Mouse (Mus musculus) thymus, postnatal 36 days (tissue): Measurements from ENCODE around the gene C1qtnf3.
"Not testable (repeated sequence)": the region's sequence is repeated elsewhere in the genome, so short reads cannot be mapped to it uniquely, and the experiment has no call there.

Source experiments
- DNase-seq, 2 experiments: peaks; one replicate each; pipeline ENCODE4 v3.0.0; 2022; ENCODE audit warnings: mixed read lengths in 2 of 2

The C1qtnf3 gene

GRCm38 (mm10) chr15:10959277-10960026, 7.3 kb downstream of the C1qtnf3 start:
- DNase-seq = no peak

GRCm38 (mm10) chr15:10960267-10960666, 8.1 kb downstream of the C1qtnf3 start:
- DNase-seq = no peak

DNA sequence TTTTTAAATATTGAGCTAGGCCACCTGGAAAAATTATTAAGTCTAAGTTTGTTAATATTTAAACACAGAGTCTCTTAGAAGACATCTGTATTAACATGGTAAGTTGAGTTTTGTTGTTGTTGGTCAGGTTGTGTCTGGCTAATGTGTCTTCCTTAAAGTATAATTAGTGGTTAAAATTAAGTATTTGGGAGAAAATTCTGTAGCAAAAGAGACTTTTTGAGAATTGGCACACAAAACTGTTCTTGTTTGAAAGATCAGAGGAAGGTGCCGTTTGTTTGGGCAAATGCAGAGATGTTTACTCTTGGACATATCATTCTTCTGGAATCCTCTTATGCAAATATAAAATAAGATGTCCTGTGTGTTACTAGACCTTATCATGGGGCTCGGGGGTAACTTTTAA, 10.5 kb downstream of the C1qtnf3 start:
- DNase-seq = no peak

DNA sequence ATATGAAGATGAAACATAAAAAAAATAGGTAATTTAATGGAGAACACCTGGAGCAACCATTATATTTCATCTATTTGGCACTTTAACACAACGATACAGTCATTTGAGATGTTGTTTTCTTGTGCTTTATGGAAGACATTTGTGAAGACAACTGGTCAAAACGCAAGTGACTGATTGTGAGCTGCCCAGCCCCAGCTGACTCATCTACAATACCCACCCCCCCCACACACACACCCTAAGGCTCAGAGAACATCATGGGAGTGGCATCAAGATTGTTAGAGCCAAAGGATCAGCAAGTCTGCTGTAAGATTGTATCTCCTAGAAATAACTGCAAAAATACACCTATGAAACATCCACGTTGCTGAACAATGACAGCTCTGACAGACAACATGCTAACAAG, 17.3 kb downstream of the C1qtnf3 start:
- DNase-seq = no peak

DNA sequence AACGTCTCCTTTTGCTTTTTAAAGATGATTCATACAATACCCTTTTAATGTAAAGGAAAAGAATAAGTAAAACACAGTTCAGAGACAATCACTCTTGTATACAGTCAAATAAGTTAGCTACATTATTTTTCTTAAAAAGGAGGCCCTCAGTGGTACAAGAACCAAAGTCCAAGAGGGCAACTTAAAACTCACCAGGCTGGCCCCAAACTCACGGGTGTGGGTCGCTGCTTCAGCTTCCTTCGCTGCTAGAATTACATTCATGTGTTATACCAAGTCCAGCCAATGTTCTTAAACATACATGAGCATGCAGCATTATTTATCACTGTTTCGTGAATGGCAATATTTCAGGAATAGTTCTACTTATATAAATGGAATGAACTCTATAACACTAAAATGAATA, 18.6 kb downstream of the C1qtnf3 start:
- no peak for DNase-seq

DNA sequence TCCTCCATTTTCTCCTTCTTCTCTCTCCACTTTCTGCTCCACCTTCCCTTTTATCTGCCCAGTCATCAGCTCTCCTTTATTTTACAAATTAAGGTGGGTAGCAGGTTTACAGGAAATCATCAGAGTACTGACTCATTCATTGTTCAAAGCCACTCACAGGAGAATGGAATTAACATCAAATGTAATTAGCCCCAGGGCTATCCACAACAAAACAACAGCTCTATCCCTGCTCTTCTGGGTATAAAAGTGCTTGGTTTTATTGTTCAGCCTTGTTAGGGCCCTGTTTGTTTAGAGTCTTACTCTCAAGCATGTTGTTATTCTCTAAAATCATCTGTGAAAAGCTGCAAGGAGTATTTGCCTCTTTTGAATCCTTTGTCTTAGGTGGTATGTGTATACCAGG, 25.0 kb downstream of the C1qtnf3 start:
- DNase-seq = no peak

- DNase-seq = no peak
Measured at GRCm38 (mm10) chr15:10980712-10981111, 28.6 kb downstream of the C1qtnf3 start.

DNA sequence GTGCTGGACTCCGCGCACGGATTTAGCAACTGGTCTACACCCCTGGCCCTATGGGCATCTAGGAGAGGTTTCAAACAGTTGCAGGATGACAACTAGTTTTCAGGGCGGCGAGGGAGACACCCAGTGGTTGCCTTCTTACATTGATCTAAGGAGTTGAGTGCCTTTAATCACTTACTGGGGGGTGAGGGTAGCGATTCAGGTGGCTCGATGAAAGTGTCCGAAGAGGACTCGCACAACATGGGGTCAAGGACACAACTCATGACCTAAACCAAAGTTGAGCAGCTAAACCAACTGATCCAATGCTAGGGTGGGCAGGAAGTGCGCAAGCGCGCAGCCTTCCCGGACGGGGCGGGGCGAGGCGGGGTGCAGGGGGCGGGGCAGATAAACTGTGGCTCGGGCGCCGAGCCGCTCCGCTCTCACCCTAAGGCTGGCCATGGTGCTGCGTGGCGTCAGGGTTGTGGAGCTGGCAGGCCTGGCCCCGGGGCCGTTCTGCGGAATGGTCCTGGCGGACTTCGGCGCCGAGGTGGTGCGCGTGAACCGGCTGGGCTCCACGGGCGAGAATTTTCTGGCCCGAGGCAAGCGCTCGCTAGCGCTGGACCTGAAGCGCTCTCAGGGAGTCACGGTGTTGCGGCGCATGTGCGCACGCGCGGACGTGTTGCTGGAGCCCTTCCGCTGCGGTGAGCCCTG, 29.4 kb downstream of the C1qtnf3 start, which contains the start of gene Amacr:
TSS of gene Amacr (plus strand) at position 380 of the 687 bp plus-strand sequence.
- DNase-seq = peak; percentile 86

- DNase-seq = no peak
Measured at GRCm38 (mm10) chr15:10982064-10982435, 29.9 kb downstream of the C1qtnf3 start.

DNA sequence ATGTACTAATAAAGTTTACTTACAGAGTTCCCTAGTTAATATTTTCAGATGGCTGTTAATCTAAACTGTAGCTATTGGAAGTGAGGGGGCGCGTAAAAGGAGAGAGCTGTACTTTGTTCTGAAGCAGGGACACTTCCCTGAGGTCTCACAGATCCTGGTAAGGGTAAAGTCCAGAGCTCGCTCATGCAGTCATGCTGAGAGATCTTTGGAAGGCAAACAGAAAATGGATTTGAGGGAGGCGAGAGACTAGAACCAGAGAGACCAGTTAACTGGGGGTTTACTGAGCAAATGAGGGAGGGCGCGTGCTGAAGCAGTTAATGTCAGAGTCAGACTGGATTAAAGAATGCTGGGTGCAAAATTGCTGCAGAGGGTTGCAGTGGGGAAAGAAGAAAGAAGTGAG, 33.6 kb downstream of the C1qtnf3 start:
- DNase-seq = no peak

GRCm38 (mm10) chr15:10986477-10986876, 34.3 kb downstream of the C1qtnf3 start:
- not testable (repeated sequence) for DNase-seq

DNA sequence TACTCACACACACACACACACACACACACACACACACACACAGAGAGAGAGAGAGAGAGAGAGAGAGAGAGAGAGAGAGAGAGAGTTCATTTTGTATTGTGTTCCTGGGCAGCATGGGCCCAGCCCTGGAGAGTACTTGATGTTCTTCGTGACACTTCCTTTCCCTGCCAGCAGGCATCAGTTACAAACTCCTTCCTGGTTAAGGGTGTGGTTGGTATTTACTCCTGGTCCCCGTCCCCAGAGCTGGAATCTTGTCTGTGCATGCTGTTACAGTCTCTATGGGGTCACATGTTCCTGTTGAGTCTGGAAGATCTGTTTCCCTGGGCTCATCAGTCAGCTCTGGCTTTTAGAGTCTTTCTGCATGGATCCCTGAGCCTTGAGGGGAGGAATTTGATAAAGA, 38.3 kb downstream of the C1qtnf3 start:
- no peak for DNase-seq

DNA sequence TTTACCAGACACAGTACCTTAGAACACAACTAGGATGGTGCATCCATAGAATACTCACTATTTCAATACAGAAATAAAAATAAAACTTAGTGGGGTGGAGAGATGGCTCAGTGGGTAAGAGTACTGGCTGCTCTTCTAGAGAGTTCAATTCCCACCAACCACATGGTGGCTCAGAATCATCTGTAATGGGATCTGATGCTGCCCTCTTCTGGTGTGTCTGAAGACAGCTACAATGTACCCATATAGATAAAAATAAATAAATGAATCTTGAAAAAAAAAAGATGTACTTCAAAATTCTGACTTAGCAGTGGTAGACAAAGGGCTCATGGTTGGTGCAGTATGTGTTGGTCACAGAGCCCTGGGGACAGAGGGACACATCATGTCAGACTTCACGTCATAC, 39.4 kb downstream of the C1qtnf3 start:
- DNase-seq = no peak

DNA sequence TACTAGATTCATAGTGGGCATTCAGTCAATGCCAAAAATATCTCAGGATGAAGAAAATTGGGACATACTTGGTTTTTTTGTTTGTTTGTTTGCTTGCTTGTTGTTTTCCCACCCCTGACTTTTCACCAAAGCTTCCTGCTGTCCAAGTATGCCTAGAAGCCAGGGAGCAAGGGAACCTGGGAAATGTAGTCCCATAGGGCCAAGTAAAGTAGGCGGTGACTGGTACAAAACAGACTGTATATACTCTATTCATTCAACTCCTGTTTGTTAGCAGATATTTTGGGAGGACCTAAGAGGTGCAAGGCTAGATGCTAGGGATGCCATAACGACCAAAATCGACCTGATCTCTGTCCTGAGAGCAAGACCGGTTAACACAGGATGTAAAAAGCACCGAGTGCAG, 47.7 kb downstream of the C1qtnf3 start:
- DNase-seq = no peak

GRCm38 (mm10) chr15:11000421-11000820, 48.3 kb downstream of the C1qtnf3 start, which contains the start of gene Slc45a2:
TSS of gene Slc45a2 (plus strand) at chr15:11000721.
- DNase-seq = no peak

- DNase-seq = no peak
Measured at GRCm38 (mm10) chr15:11003791-11004190, 51.7 kb downstream of the C1qtnf3 start.

DNA sequence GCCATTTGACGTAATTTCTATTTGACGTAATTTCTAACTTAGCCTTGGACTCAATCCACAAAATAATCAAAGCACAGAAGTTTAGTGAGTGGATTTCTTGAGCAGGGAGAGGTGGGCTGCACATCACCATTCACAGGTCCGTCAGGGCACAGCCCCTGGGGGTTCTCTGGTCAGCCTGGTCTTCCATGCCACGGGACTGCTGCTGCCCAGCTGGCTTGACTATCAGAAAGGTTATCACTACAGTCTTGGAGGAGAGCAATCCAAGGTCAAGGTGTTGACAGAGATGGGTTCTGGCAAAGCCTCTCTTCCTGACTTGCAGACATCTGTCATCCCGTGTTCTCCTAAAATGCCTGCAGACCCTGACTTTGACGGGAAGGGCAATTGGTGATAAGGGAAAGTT, 52.5 kb downstream of the C1qtnf3 start:
- DNase-seq = no peak

DNA sequence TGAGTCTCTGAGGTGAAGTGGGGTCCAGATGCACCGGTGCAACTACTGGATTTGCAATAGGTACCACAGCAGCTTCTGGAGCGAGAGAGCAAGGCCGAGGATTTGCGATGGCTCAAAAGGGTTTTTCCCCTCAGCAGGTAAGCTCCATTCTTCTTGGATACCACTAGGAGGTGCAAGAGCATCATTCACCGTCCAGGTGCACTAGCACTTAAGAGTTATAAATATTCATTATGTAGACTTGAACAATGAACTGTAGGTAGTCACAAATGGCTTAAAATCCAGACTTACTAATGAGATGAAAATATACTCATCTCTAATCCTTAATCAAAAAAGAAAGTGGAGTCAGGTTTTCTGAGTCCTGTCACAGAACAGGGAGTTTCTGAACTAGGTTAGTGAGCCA, 56.6 kb downstream of the C1qtnf3 start:
- no peak for DNase-seq

DNA sequence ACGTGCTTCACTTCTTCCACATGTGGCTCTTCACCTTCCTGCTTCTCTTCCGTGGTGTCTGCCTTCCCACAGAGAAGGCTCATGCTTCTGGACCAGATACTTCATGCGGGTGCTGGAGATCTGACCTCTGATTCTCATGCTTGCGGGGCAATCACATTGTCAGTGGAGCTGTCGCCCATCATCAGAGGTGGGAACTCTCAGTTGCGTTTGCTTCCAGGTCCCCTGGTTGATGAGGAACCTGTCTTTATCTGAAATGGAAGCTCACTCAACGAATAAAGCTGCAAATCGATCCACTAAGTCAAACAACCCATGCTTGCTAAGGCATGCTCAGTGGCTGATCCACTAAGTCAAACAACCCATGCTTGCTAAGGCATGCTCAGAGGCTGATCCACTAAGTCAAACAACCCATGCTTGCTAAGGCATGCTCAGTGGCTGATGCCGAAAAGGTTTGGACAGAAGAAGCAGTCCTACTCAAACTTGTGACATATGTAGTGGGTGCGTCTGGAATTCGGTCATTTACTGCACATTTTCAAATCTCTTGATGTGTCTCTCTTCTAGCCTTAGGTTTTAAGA, 58.9 kb downstream of the C1qtnf3 start:
- no peak for DNase-seq

GRCm38 (mm10) chr15:11014931-11015330, 62.8 kb downstream of the C1qtnf3 start:
- DNase-seq = no peak

DNA sequence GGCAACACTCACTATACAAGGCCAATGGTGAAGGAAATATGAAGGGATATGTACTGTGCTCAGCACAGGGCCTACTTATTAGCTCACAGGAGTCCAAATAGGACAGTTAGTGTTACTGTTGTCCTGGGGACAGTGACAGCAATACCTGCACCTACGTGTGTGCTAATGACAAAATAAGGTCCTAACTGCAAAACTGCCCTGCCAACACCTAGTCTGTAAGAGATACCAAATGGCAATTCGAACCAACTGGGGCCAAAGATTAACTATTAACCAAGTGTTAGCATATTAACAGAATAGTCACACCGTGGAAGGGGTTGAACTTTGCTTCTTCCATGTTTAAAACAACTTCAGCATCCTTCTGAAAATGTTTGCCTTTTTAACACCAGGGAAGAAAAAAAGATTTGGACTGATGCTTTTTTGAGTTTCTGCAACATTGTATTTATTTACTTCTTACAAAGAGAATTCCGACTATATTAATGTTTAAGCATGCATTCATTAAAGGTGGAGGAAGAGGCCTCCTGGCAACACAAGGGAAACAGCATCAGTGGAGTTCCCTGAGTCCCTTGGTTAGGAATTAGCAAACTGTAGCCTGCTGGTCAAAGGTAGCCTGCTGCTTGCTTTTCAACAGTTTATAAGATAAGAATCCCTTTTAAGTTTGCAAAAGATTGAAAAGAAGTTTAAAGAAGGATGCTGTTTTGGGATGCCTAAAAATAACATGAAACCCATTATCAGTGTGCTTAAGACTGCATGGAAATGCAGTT, 74.8 kb downstream of the C1qtnf3 start:
- no peak for DNase-seq
